Mouse (Mus musculus): ENCODE results near the gene Gna12.

Gna12 gene

GRCm38 (mm10) chr5:140826796-140827195 lies 3.4 kb downstream of the Gna12 start:
- DNase-seq: no peak

- DNase-seq: no peak
Observed at GRCm38 (mm10) chr5:140826118-140826517, 4.1 kb downstream of the Gna12 start.

GRCm38 (mm10) chr5:140824126-140824525 lies 6.1 kb downstream of the Gna12 start:
- DNase-seq: no peak

GRCm38 (mm10) chr5:140823386-140823785 lies 6.8 kb downstream of the Gna12 start:
- DNase-seq: no peak

- DNase-seq: no peak
Observed at GRCm38 (mm10) chr5:140821951-140822350, 8.3 kb downstream of the Gna12 start.

- no peak for DNase-seq
Observed at GRCm38 (mm10) chr5:140820539-140820938, 9.7 kb downstream of the Gna12 start.

- DNase-seq: no peak
Observed at GRCm38 (mm10) chr5:140819594-140819993, 10.6 kb downstream of the Gna12 start.

- no peak for DNase-seq
Observed at GRCm38 (mm10) chr5:140818482-140819076, 11.7 kb downstream of the Gna12 start.

GRCm38 (mm10) chr5:140816950-140817568 lies 13.2 kb downstream of the Gna12 start:
- DNase-seq: no peak

- no peak for DNase-seq
Observed at GRCm38 (mm10) chr5:140816008-140816407, 14.2 kb downstream of the Gna12 start.

GRCm38 (mm10) chr5:140815059-140815728 lies 15.0 kb downstream of the Gna12 start:
- DNase-seq: no peak

- DNase-seq: no peak
Observed at GRCm38 (mm10) chr5:140814403-140814802, 15.8 kb downstream of the Gna12 start.

- no peak for DNase-seq
Observed at GRCm38 (mm10) chr5:140812699-140813098, 17.5 kb downstream of the Gna12 start.

- no peak for DNase-seq
Observed at GRCm38 (mm10) chr5:140812063-140812462, 18.2 kb downstream of the Gna12 start.

- no peak for DNase-seq
Observed at GRCm38 (mm10) chr5:140811390-140811789, 18.8 kb downstream of the Gna12 start.

- DNase-seq: no peak
Observed at GRCm38 (mm10) chr5:140806939-140807338, 23.3 kb downstream of the Gna12 start.

GRCm38 (mm10) chr5:140806252-140806651 lies 24.0 kb downstream of the Gna12 start:
- no peak for DNase-seq

- no peak for DNase-seq
Observed at GRCm38 (mm10) chr5:140801782-140802181, 28.4 kb downstream of the Gna12 start.

- DNase-seq: no peak
Observed at GRCm38 (mm10) chr5:140800288-140800923, 29.8 kb downstream of the Gna12 start.

- no peak for DNase-seq
Observed at GRCm38 (mm10) chr5:140799190-140799589, 31.0 kb downstream of the Gna12 start.

- DNase-seq: no peak
Observed at GRCm38 (mm10) chr5:140798775-140799174, 31.5 kb downstream of the Gna12 start.

- DNase-seq: no peak
Observed at GRCm38 (mm10) chr5:140798158-140798557, 32.1 kb downstream of the Gna12 start.

- no peak for DNase-seq
Observed at GRCm38 (mm10) chr5:140796051-140796450, 34.2 kb downstream of the Gna12 start.

GRCm38 (mm10) chr5:140795176-140795575 lies 35.1 kb downstream of the Gna12 start:
- no peak for DNase-seq

Data from thymus, adult 18-20 months (tissue).